In the genomic region with DNA sequence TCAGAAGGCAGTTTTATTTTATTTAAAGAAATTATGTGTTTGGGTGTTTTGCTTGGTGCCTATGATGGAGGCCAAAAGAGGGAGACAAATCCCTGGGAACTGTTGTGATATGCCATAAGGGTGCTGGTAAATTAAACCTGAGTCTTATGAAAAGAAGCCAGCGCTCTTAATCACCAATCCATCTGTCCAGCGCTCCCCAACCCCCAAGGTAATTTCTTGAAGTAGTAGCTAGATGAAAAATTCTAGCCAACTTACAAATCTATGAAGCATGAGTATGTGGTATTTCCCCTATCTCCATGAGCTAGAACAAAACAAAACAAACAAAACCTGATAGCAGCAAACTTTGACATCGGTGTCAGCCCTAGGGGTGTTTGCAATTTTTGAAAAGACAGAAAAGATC, we compare ENCODE assay signal across 8 mouse cellular contexts. TPM values are rescaled to one million over a fixed set of nuclear protein-coding genes. Genes with fewer than 3 reads are reported as not detected.
DNase-seq lines count a peak whose midpoint lies in the region; ATAC-seq and TF ChIP-seq lines count a peak whose summit lies in the region.

No protein-coding gene starts in this region.

- H3K27ac ChIP-seq in forebrain, embryonic 13.5 days: no peak overlapping the region
- no peak overlapping the region for H3K27ac ChIP-seq in forebrain, postnatal 0 days (ENCODE audit: low read depth, low read length)
- no peak overlapping the region for H3K27ac ChIP-seq in liver, embryonic 11.5 days (ENCODE audit: low read depth, low read length)
- H3K27ac ChIP-seq in liver, postnatal 0 days (ENCODE audit: low read depth): no peak overlapping the region
- 0 out of 2 replicates have a peak overlapping the region, but pooled peaks have one; percentile 48 for H3K27ac ChIP-seq in hindbrain, embryonic 14.5 days
- 0 out of 2 replicates have a peak overlapping the region, but pooled peaks have one; percentile 42 for H3K27ac ChIP-seq in neural tube, embryonic 13.5 days (replicated peaks)

- peaks cover 26% of the 10 kb centered on the region for H3K4me1 ChIP-seq in forebrain, embryonic 13.5 days
- peaks cover 5% of the 10 kb centered on the region; the same call in 1 of the 2 replicates for H3K4me1 ChIP-seq in forebrain, postnatal 0 days (ENCODE audit: insufficient read depth)
- peaks cover 4% of the 10 kb centered on the region; the same call in 1 of the 2 replicates for H3K4me1 ChIP-seq in liver, embryonic 11.5 days (replicated peaks; ENCODE audit: control insufficient read depth, insufficient read depth, low read length)
- peaks cover 12% of the 10 kb centered on the region for H3K4me1 ChIP-seq in liver, postnatal 0 days (ENCODE audit: insufficient read depth)
- peaks cover 22% of the 10 kb centered on the region for H3K4me1 ChIP-seq in hindbrain, embryonic 14.5 days (replicated peaks; ENCODE audit: control insufficient read depth, insufficient read depth, low read length)
- peaks cover 33% of the 10 kb centered on the region for H3K4me1 ChIP-seq in neural tube, embryonic 13.5 days (replicated peaks)

- no peak overlapping the region for H3K9ac ChIP-seq in forebrain, embryonic 13.5 days
- H3K9ac ChIP-seq in forebrain, postnatal 0 days: no peak overlapping the region
- no peak overlapping the region for H3K9ac ChIP-seq in liver, embryonic 11.5 days (ENCODE audit: low read depth, low read length)
- no peak overlapping the region for H3K9ac ChIP-seq in liver, postnatal 0 days (replicated peaks)
- peak overlapping the region; percentile 78; the same call in 1 of the 2 replicates for H3K9ac ChIP-seq in hindbrain, embryonic 14.5 days
- 0 out of 2 replicates have a peak overlapping the region, but pooled peaks have one; percentile 22 for H3K9ac ChIP-seq in neural tube, embryonic 13.5 days

- peak overlapping the region; percentile 71; the same call in 1 of the 2 replicates for H3K4me3 ChIP-seq in forebrain, embryonic 13.5 days
- no peak overlapping the region for H3K4me3 ChIP-seq in forebrain, postnatal 0 days (ENCODE audit: low read depth, low read length)
- H3K4me3 ChIP-seq in liver, embryonic 11.5 days (ENCODE audit: low read depth, low read length): no peak overlapping the region
- no peak overlapping the region for H3K4me3 ChIP-seq in liver, postnatal 0 days (ENCODE audit: low read depth, low read length)
- H3K4me3 ChIP-seq in hindbrain, embryonic 14.5 days (replicated peaks; ENCODE audit: low read length): peak overlapping the region; percentile 77; the same call in 1 of the 2 replicates
- 0 out of 2 replicates have a peak overlapping the region, but pooled peaks have one; percentile 85 for H3K4me3 ChIP-seq in neural tube, embryonic 13.5 days

- TF ChIP-seq EP300 in liver, postnatal 0 days (IDR thresholded peaks at IDR 0.05; ENCODE audit: low read depth): no peak

- 0 out of 2 replicates have a peak, but pooled peaks cover 10% of the 10 kb centered on the region for H3K36me3 ChIP-seq in forebrain, embryonic 13.5 days (ENCODE audit: poor library complexity, severe bottlenecking)
- H3K36me3 ChIP-seq in forebrain, postnatal 0 days (ENCODE audit: insufficient read depth): no peaks in the 10 kb centered on the region; the same call in none of the 2 replicates
- no peaks in the 10 kb centered on the region for H3K36me3 ChIP-seq in liver, embryonic 11.5 days (ENCODE audit: control insufficient read depth, insufficient read depth, low read length)
- peaks cover 5% of the 10 kb centered on the region; the same call in 1 of the 2 replicates for H3K36me3 ChIP-seq in liver, postnatal 0 days (replicated peaks; ENCODE audit: insufficient read depth, low read length)
- peaks cover 9% of the 10 kb centered on the region for H3K36me3 ChIP-seq in hindbrain, embryonic 14.5 days (replicated peaks; ENCODE audit: control insufficient read depth, insufficient read depth)
- peaks cover 8% of the 10 kb centered on the region; the same call in 1 of the 2 replicates for H3K36me3 ChIP-seq in neural tube, embryonic 13.5 days

- no peak for DNase-seq in forebrain, postnatal 0 days
- no peak for DNase-seq in liver, embryonic 11.5 days (ENCODE audit: low spot score)
- no peak for DNase-seq in liver, postnatal 0 days
- DNase-seq in hindbrain, embryonic 14.5 days (ENCODE audit: low spot score): no peak
- DNase-seq in adrenal gland, adult 2 months: no peak
- no peak for DNase-seq in retina, postnatal 1 day

- peak overlapping the region; percentile 64 for H3K4me2 ChIP-seq in forebrain, embryonic 13.5 days
- H3K4me2 ChIP-seq in forebrain, postnatal 0 days (ENCODE audit: low read depth): no peak overlapping the region
- peak overlapping the region; percentile 89; the same call in 1 of the 2 replicates for H3K4me2 ChIP-seq in liver, embryonic 11.5 days
- no peak overlapping the region for H3K4me2 ChIP-seq in liver, postnatal 0 days (ENCODE audit: low read depth, low read length)
- H3K4me2 ChIP-seq in hindbrain, embryonic 14.5 days (replicated peaks): peak overlapping the region; percentile 66
- peak overlapping the region; percentile 75 for H3K4me2 ChIP-seq in neural tube, embryonic 13.5 days

- WGBS in forebrain, embryonic 13.5 days: 84% methylated on average over 3 of the region's 3 CpGs
- 83% methylated on average over 3 of the region's 3 CpGs for WGBS in forebrain, postnatal 0 days
- WGBS in liver, embryonic 11.5 days: 89% methylated on average over 3 of the region's 3 CpGs
- 81% methylated on average over 3 of the region's 3 CpGs for WGBS in liver, postnatal 0 days (ENCODE audit: insufficient replicate concordance)
- WGBS in hindbrain, embryonic 14.5 days: 83% methylated on average over 3 of the region's 3 CpGs
- WGBS in neural tube, embryonic 13.5 days: 83% methylated on average over 3 of the region's 3 CpGs

- no peaks in the 10 kb centered on the region for H3K9me3 ChIP-seq in forebrain, embryonic 13.5 days (replicated peaks)
- no peaks in the 10 kb centered on the region for H3K9me3 ChIP-seq in forebrain, postnatal 0 days (ENCODE audit: low read length)
- no peaks in the 10 kb centered on the region for H3K9me3 ChIP-seq in liver, embryonic 11.5 days (ENCODE audit: control insufficient read depth, low read length)
- H3K9me3 ChIP-seq in liver, postnatal 0 days (ENCODE audit: low read length): no peaks in the 10 kb centered on the region
- H3K9me3 ChIP-seq in hindbrain, embryonic 14.5 days (ENCODE audit: control insufficient read depth, low read length): no peaks in the 10 kb centered on the region
- H3K9me3 ChIP-seq in neural tube, embryonic 13.5 days: no peaks in the 10 kb centered on the region

- no peak for ATAC-seq in forebrain, embryonic 13.5 days
- no peak for ATAC-seq in forebrain, postnatal 0 days
- ATAC-seq in liver, embryonic 11.5 days (replicated peaks; ENCODE audit: low FRiP score): no peak
- no peak for ATAC-seq in liver, postnatal 0 days
- no peak for ATAC-seq in hindbrain, embryonic 14.5 days (ENCODE audit: low FRiP score)
- no peak for ATAC-seq in neural tube, embryonic 13.5 days (ENCODE audit: low read depth)

- TF ChIP-seq CTCF in forebrain, postnatal 0 days (IDR thresholded peaks at IDR 0.05; ENCODE audit: low read depth): no peak
- no peak for TF ChIP-seq CTCF in liver, postnatal 0 days (IDR thresholded peaks at IDR 0.05; ENCODE audit: low read depth)

- no peaks in the 10 kb centered on the region for H3K27me3 ChIP-seq in forebrain, embryonic 13.5 days
- no peaks in the 10 kb centered on the region for H3K27me3 ChIP-seq in forebrain, postnatal 0 days (ENCODE audit: insufficient read depth, low read length)
- H3K27me3 ChIP-seq in liver, embryonic 11.5 days (replicated peaks; ENCODE audit: control insufficient read depth, insufficient read depth, low read length): no peaks in the 10 kb centered on the region
- no peaks in the 10 kb centered on the region for H3K27me3 ChIP-seq in liver, postnatal 0 days (ENCODE audit: insufficient read depth, low read length)
- no peaks in the 10 kb centered on the region for H3K27me3 ChIP-seq in hindbrain, embryonic 14.5 days (ENCODE audit: control insufficient read depth, insufficient read depth, low read length)
- no peaks in the 10 kb centered on the region for H3K27me3 ChIP-seq in neural tube, embryonic 13.5 days

RNA-seq across cellular contexts. Expression of gene Mapkbp1, which starts 1.2 kb away (rescaled TPM):
- 4.0 and 4.3 TPM in 2 replicates for polyA plus RNA-seq in forebrain, embryonic 13.5 days (2015; fragmentation: Nextera tagmentation; extraction: Ambion mirVana)
- 38.6 and 42.5 TPM in 2 replicates for total RNA-seq in forebrain, postnatal 0 days (2014; rRNA removed)
- 6.5 and 7.4 TPM in 2 replicates for polyA plus RNA-seq in forebrain, postnatal 0 days (2015; fragmentation: Nextera tagmentation; extraction: Ambion mirVana)
- 1.7 TPM in 2 replicates for polyA plus RNA-seq in liver, embryonic 11.5 days (2014; fragmentation: Nextera tagmentation; extraction: Ambion mirVana)
- polyA plus RNA-seq in liver, postnatal 0 days (2015; fragmentation: Nextera tagmentation; extraction: Ambion mirVana): 0.22 and 0.27 TPM in 2 replicates
- polyA plus RNA-seq in hindbrain, embryonic 14.5 days (2014; fragmentation: Nextera tagmentation; extraction: Ambion mirVana): 8.6 and 8.9 TPM in 2 replicates
- 4.5 and 5.8 TPM in 2 replicates for polyA plus RNA-seq in neural tube, embryonic 13.5 days (2015; fragmentation: Nextera tagmentation; extraction: Ambion mirVana)
- total RNA-seq in adrenal gland, adult 2 months (2021): 10 to 100 TPM; 10.7 to 13.1 TPM
- polyA plus RNA-seq in adrenal gland, adult 2 months (2012; rRNA removed): 9.3 and 12.4 TPM in 2 replicates

RNA-seq across cellular contexts. Expression of gene Jmjd7, which starts 56.0 kb away (rescaled TPM):
- polyA plus RNA-seq in forebrain, embryonic 13.5 days (2015; fragmentation: Nextera tagmentation; extraction: Ambion mirVana): 19.8 and 22.4 TPM in 2 replicates
- total RNA-seq in forebrain, postnatal 0 days (2014; rRNA removed): 12.7 and 14.6 TPM in 2 replicates
- polyA plus RNA-seq in forebrain, postnatal 0 days (2015; fragmentation: Nextera tagmentation; extraction: Ambion mirVana): 16.4 and 16.9 TPM in 2 replicates
- polyA plus RNA-seq in liver, embryonic 11.5 days (2014; fragmentation: Nextera tagmentation; extraction: Ambion mirVana): 13.5 and 16.3 TPM in 2 replicates
- 4.0 and 4.8 TPM in 2 replicates for polyA plus RNA-seq in liver, postnatal 0 days (2015; fragmentation: Nextera tagmentation; extraction: Ambion mirVana)
- polyA plus RNA-seq in hindbrain, embryonic 14.5 days (2014; fragmentation: Nextera tagmentation; extraction: Ambion mirVana): 16.6 and 23.3 TPM in 2 replicates
- polyA plus RNA-seq in neural tube, embryonic 13.5 days (2015; fragmentation: Nextera tagmentation; extraction: Ambion mirVana): 19.8 and 24.8 TPM in 2 replicates
- 1 to 10 TPM; 5.9 to 7.6 TPM for total RNA-seq in adrenal gland, adult 2 months (2021)
- 7.1 and 7.9 TPM in 2 replicates for polyA plus RNA-seq in adrenal gland, adult 2 months (2012; rRNA removed)

RNA-seq across cellular contexts. Expression of gene Gm28042, which starts 56.0 kb away (rescaled TPM):
- 4.8 and 6.2 TPM in 2 replicates for polyA plus RNA-seq in forebrain, embryonic 13.5 days (2015; fragmentation: Nextera tagmentation; extraction: Ambion mirVana)
- 4.3 and 7.5 TPM in 2 replicates for total RNA-seq in forebrain, postnatal 0 days (2014; rRNA removed)
- polyA plus RNA-seq in forebrain, postnatal 0 days (2015; fragmentation: Nextera tagmentation; extraction: Ambion mirVana): 0.72 and 1.2 TPM in 2 replicates
- polyA plus RNA-seq in liver, embryonic 11.5 days (2014; fragmentation: Nextera tagmentation; extraction: Ambion mirVana): 1.1 and 1.9 TPM in 2 replicates
- polyA plus RNA-seq in liver, postnatal 0 days (2015; fragmentation: Nextera tagmentation; extraction: Ambion mirVana): 0.13 and 0.38 TPM in 2 replicates
- 4.0 and 4.3 TPM in 2 replicates for polyA plus RNA-seq in hindbrain, embryonic 14.5 days (2014; fragmentation: Nextera tagmentation; extraction: Ambion mirVana)
- 6.9 and 11.1 TPM in 2 replicates for polyA plus RNA-seq in neural tube, embryonic 13.5 days (2015; fragmentation: Nextera tagmentation; extraction: Ambion mirVana)
- under 1 TPM; 0.78 to 0.93 TPM for total RNA-seq in adrenal gland, adult 2 months (2021)
- polyA plus RNA-seq in adrenal gland, adult 2 months (2012; rRNA removed): 9.0 and 9.3 TPM in 2 replicates

Comparison
In these comparisons a context has a peak if more than half of its experiments do, and no peak if none do; other contexts are left out.
1. H3K4me2 ChIP-seq: peak in forebrain, embryonic 13.5 days (single experiment), liver, embryonic 11.5 days (single experiment), hindbrain, embryonic 14.5 days (single experiment) and neural tube, embryonic 13.5 days (single experiment); none in forebrain, postnatal 0 days (single experiment) and liver, postnatal 0 days (single experiment).
2. H3K4me3 ChIP-seq: peak in forebrain, embryonic 13.5 days (single experiment), hindbrain, embryonic 14.5 days (single experiment) and neural tube, embryonic 13.5 days (single experiment); none in forebrain, postnatal 0 days (single experiment), liver, embryonic 11.5 days (single experiment) and liver, postnatal 0 days (single experiment).
3. H3K27ac ChIP-seq: peak in hindbrain, embryonic 14.5 days (single experiment) and neural tube, embryonic 13.5 days (single experiment); none in forebrain, embryonic 13.5 days (single experiment), forebrain, postnatal 0 days (single experiment), liver, embryonic 11.5 days (single experiment) and liver, postnatal 0 days (single experiment).
4. H3K9ac ChIP-seq: peak in hindbrain, embryonic 14.5 days (single experiment) and neural tube, embryonic 13.5 days (single experiment); none in forebrain, embryonic 13.5 days (single experiment), forebrain, postnatal 0 days (single experiment), liver, embryonic 11.5 days (single experiment) and liver, postnatal 0 days (single experiment).